Mouse (Mus musculus): ENCODE measurements around the gene Nat8f5. TPM values are rescaled to one million over a fixed set of nuclear protein-coding genes. Genes with fewer than 3 reads are reported as not detected.
"Not testable (repeated sequence)": the region's sequence is repeated elsewhere in the genome, so short reads cannot be mapped to it uniquely, and the experiment has no call there.

Gene Nat8f5
- polyA plus RNA-seq, 1 experiment from 2014 or later = 0.36 TPM

DNA sequence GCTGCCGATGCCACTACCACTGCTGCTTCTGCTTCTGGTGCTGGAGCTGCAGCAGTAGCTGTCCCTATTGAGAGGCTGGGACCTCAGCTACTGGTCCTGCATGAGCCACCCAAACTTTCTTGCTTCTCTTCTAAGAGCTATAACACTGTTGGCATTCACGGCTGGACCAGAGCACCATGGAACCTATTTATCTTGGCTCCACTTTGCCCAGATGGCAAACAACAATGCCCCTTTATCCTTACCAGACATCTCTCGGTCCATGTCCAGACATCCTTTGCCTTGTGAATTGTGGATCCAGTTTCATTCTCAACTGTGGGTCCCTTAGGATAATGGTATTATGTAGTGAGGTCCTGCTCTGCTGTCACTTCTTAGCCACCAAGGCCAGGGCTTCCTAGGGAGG lies 40.5 kb upstream of the Nat8f5 start:
- H3K4me1 ChIP-seq (ENCODE audit: control insufficient read depth, insufficient read depth, low read depth, low read length) = no peaks in the 10 kb centered on the region
- H3K27me3 ChIP-seq (replicated peaks; ENCODE audit: control insufficient read depth, insufficient read depth, low read length) = no peaks in the 10 kb centered on the region
- H3K4me3 ChIP-seq (ENCODE audit: low read length) = no peak overlapping the region
- ATAC-seq = no peak
- H3K4me2 ChIP-seq (ENCODE audit: low read length) = no peak overlapping the region
- no peak overlapping the region for H3K27ac ChIP-seq (ENCODE audit: low read depth, low read length)
- no peaks in the 10 kb centered on the region for H3K36me3 ChIP-seq (ENCODE audit: control insufficient read depth, insufficient read depth, low read length)
- no peaks in the 10 kb centered on the region for H3K9me3 ChIP-seq (ENCODE audit: control insufficient read depth, low read length)
- WGBS = 83% methylated on average over 3 of the region's 3 CpGs
- no peak overlapping the region for H3K9ac ChIP-seq (ENCODE audit: low read depth, low read length)

DNA sequence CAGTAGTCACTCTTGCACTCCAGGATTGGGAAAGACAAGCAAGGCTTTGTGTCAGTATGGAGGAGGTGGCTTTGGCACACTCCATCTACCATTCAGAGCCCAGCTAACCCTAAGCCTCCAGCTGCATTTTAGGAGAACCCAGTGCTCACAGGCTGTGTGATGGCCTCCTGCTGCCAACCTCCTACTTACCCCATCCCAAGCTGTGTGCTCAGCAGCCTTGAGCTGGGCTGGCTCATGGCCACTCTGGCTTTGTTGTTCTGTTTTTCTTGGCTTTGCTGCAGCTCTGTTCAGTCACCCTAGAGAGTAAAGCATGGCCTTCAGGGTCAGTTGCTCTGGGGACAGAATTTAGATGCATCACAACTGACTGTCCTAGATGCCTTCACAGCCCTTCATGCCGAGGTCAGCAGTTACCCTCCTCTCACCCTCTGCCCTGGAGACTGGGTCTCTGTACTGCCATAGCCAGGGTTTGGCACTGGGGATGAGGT lies 35.5 kb upstream of the Nat8f5 start:
- H3K9ac ChIP-seq (ENCODE audit: low read depth, low read length) = no peak overlapping the region
- no peaks in the 10 kb centered on the region for H3K4me1 ChIP-seq (ENCODE audit: control insufficient read depth, insufficient read depth, low read depth, low read length)
- no peak overlapping the region for H3K4me2 ChIP-seq (ENCODE audit: low read length)
- H3K27me3 ChIP-seq (replicated peaks; ENCODE audit: control insufficient read depth, insufficient read depth, low read length) = no peaks in the 10 kb centered on the region
- no peak overlapping the region for H3K4me3 ChIP-seq (ENCODE audit: low read length)
- 64% methylated on average over 1 of the region's 1 CpGs for WGBS
- H3K36me3 ChIP-seq (ENCODE audit: control insufficient read depth, insufficient read depth, low read length) = no peaks in the 10 kb centered on the region
- peak; percentile 99 for ATAC-seq
- no peaks in the 10 kb centered on the region for H3K9me3 ChIP-seq (ENCODE audit: control insufficient read depth, low read length)
- H3K27ac ChIP-seq (ENCODE audit: low read depth, low read length) = peak overlapping the region; percentile 48; the same call in 1 of the 2 replicates

DNA sequence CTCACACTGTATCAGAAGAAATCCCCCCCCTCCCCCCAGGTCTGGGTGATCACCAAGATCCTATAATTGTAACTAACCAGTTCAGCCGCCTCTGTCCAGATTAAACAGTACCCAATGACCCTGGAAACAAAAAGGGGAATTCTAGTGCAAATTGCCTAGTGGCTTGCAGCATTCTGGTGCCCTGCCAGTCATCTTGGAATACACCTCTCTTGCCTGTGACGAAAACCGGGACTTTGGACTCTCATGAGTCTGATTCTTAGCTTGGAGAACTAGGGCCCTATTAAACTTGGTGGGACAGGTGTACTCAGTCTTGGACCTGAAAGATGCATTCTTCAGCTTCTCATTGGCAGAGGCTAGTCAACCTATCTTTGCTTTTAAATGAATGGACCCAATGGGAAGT lies 32.7 kb upstream of the Nat8f5 start:
- H3K27ac ChIP-seq (ENCODE audit: low read depth, low read length) = no peak overlapping the region
- no peaks in the 10 kb centered on the region for H3K36me3 ChIP-seq (ENCODE audit: control insufficient read depth, insufficient read depth, low read length)
- H3K9me3 ChIP-seq (ENCODE audit: control insufficient read depth, low read length) = no peaks in the 10 kb centered on the region
- no peaks in the 10 kb centered on the region for H3K27me3 ChIP-seq (replicated peaks; ENCODE audit: control insufficient read depth, insufficient read depth, low read length)
- no peaks in the 10 kb centered on the region for H3K4me1 ChIP-seq (ENCODE audit: control insufficient read depth, insufficient read depth, low read depth, low read length)
- WGBS = 75% methylated on average over 3 of the region's 3 CpGs
- no peak overlapping the region for H3K9ac ChIP-seq (ENCODE audit: low read depth, low read length)
- no peak overlapping the region for H3K4me2 ChIP-seq (ENCODE audit: low read length)
- ATAC-seq = no peak
- H3K4me3 ChIP-seq (ENCODE audit: low read length) = no peak overlapping the region

DNA sequence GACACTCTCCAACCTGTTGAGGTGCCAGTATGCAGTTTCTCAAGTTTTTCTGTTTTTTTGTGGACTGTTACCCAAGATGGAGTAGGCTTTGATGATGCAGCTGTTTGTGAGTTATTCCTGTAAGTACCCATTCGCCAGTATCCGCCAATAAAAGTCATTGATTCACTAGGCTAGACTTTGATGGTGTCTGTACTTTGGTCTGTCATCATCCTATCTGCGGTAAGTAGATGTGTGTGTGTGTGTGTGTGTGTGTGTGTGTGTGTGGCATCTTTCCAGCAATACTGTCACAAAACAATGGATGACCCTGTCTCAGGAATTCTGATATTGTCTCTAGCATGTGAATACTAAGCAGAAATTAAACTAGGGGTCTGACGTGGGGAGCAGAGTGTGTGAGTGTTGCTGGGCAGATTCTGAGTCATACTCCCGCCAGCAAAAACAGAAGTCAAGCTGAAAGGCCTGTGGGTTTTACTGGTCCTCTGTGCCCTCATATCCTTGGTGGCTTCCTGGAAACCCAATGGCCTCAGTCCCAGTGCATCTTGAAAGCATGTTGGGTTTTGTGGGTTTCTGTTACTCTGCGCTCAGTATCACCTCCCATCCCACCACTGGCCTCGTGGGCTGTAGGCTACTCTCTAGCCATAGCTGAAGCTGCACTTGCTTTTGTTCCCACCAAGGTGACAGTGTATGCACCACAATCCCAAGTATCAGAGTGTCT lies 30.4 kb upstream of the Nat8f5 start:
- 86% methylated on average over 7 of the region's 7 CpGs for WGBS
- H3K9ac ChIP-seq (ENCODE audit: low read depth, low read length) = no peak overlapping the region
- no peak overlapping the region for H3K4me2 ChIP-seq (ENCODE audit: low read length)
- H3K9me3 ChIP-seq (ENCODE audit: control insufficient read depth, low read length) = no peaks in the 10 kb centered on the region
- no peak for ATAC-seq
- no peaks in the 10 kb centered on the region for H3K36me3 ChIP-seq (ENCODE audit: control insufficient read depth, insufficient read depth, low read length)
- no peak overlapping the region for H3K4me3 ChIP-seq (ENCODE audit: low read length)
- H3K27me3 ChIP-seq (replicated peaks; ENCODE audit: control insufficient read depth, insufficient read depth, low read length) = no peaks in the 10 kb centered on the region
- peaks cover 5% of the 10 kb centered on the region for H3K4me1 ChIP-seq (ENCODE audit: control insufficient read depth, insufficient read depth, low read depth, low read length)
- no peak overlapping the region for H3K27ac ChIP-seq (ENCODE audit: low read depth, low read length)

DNA sequence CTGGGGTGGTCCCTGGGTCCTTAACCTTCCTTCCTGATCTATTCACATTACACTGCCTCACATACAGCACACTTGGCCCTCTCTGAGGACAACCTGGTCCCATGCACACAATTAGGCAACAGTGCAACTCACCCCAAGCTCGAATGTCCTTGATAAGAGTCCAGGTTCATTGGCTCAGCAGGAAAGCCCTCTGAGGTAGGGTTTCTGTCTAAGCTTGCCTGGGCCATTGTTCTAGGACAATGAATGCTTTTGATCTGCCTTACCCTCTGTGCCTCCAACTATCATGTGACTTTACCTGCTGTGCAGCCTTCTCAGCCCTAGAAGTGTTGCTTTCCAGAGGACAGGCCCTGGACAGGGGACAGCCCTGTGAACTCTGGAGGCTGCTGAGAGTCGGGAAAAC lies 28.5 kb upstream of the Nat8f5 start:
- WGBS = 26% methylated on average over 2 of the region's 2 CpGs
- Histone ChIP-seq H3K9me3 (ENCODE audit: control insufficient read depth, low read length) (no peaks in the 10 kb centered on the region), H3K4me1 (ENCODE audit: control insufficient read depth, insufficient read depth, low read depth, low read length) (peaks cover 5% of the 10 kb centered on the region), H3K9ac (ENCODE audit: low read depth, low read length) (no peak overlapping the region), H3K27ac (ENCODE audit: low read depth, low read length) (no peak overlapping the region), H3K4me3 (ENCODE audit: low read length) (no peak overlapping the region), H3K27me3 (replicated peaks; ENCODE audit: control insufficient read depth, insufficient read depth, low read length) (no peaks in the 10 kb centered on the region), H3K4me2 (ENCODE audit: low read length) (no peak overlapping the region), H3K36me3 (ENCODE audit: control insufficient read depth, insufficient read depth, low read length) (no peaks in the 10 kb centered on the region)
- no peak for ATAC-seq

DNA sequence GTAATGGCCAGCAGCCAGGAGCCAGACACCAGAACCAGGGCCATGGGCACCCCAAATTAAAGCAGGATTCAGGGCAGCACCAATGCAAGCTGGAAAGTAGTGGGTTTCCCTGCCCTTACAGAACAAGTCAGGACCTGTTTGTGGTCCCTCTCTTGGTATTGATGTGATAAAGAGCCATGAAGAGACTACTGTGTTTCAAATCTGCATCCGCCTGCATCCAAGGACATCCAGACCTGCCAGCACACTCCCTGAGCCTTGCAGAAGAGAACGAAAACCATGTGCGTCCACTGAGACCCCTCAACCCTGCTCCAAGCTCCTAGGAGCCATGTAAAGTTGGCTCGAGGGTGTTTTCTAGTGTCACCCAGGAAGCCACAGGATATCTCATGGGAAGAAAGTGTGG lies 27.4 kb upstream of the Nat8f5 start:
- no peak overlapping the region for H3K27ac ChIP-seq (ENCODE audit: low read depth, low read length)
- peaks cover 5% of the 10 kb centered on the region for H3K4me1 ChIP-seq (ENCODE audit: control insufficient read depth, insufficient read depth, low read depth, low read length)
- H3K9ac ChIP-seq (ENCODE audit: low read depth, low read length) = no peak overlapping the region
- no peaks in the 10 kb centered on the region for H3K27me3 ChIP-seq (replicated peaks; ENCODE audit: control insufficient read depth, insufficient read depth, low read length)
- no peaks in the 10 kb centered on the region for H3K9me3 ChIP-seq (ENCODE audit: control insufficient read depth, low read length)
- WGBS = 97% methylated on average over 4 of the region's 4 CpGs
- H3K4me2 ChIP-seq (ENCODE audit: low read length) = no peak overlapping the region
- no peaks in the 10 kb centered on the region for H3K36me3 ChIP-seq (ENCODE audit: control insufficient read depth, insufficient read depth, low read length)
- ATAC-seq = no peak
- H3K4me3 ChIP-seq (ENCODE audit: low read length) = no peak overlapping the region

DNA sequence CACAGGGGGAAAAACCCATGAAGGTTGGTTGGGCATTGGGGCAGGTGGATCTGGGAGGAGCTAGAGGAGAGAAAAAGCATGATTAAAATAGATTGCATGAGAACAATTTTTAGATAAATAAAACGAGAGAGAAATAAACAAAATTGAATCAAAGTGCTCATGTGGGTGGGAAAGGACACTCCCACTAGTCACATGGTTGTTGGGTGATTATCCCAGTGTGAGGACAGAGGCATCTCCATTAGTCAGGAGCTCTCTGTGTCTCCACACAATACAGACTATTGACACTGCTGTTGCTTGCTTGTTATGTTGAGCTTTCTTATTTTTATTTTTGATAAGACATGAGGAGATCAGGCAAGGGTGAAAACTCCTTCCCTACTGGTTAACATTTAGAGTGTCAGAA lies 26.1 kb upstream of the Nat8f5 start:
- Histone ChIP-seq H3K27ac (ENCODE audit: low read depth, low read length) (no peak overlapping the region), H3K9me3 (ENCODE audit: control insufficient read depth, low read length) (no peaks in the 10 kb centered on the region), H3K9ac (ENCODE audit: low read depth, low read length) (no peak overlapping the region), H3K4me2 (ENCODE audit: low read length) (no peak overlapping the region), H3K4me1 (ENCODE audit: control insufficient read depth, insufficient read depth, low read depth, low read length) (peaks cover 5% of the 10 kb centered on the region), H3K36me3 (ENCODE audit: control insufficient read depth, insufficient read depth, low read length) (no peaks in the 10 kb centered on the region), H3K4me3 (ENCODE audit: low read length) (no peak overlapping the region), H3K27me3 (replicated peaks; ENCODE audit: control insufficient read depth, insufficient read depth, low read length) (no peaks in the 10 kb centered on the region)
- 45% methylated on average over 1 of the region's 1 CpGs for WGBS
- ATAC-seq = no peak

DNA sequence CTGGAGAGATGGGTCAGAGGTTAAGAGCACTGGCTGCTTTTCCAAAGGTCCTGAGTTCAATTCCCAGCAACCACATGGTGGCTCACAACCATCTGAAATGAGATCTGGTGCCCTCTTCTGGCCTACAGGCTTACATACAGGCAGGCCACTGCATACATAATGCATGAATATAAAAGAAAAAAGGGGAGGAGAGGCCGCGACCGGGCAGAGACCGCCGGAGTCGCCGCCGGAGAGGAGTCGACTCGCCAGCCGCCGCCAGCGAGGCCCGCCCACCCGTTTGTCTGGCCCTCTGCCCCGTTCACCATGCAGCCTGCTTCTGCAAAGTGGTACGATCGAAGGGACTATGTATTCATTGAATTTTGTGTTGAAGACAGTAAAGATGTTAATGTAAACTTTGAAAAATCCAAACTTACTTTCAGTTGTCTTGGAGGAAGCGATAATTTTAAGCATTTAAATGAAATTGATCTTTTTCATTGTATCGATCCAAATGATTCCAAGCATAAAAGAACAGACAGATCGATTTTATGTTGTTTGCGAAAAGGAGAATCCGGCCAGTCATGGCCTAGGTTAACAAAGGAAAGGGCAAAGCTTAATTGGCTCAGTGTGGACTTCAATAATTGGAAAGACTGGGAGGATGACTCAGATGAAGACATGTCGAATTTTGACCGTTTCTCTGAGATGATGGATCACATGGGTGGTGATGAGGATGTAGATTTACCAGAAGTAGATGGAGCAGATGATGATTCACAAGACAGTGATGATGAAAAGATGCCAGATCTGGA lies 23.1 kb upstream of the Nat8f5 start:
- not testable (repeated sequence) for H3K27ac ChIP-seq (ENCODE audit: low read depth, low read length); H3K27me3 ChIP-seq (replicated peaks; ENCODE audit: control insufficient read depth, insufficient read depth, low read length); H3K9ac ChIP-seq (ENCODE audit: low read depth, low read length); H3K4me1 ChIP-seq (ENCODE audit: control insufficient read depth, insufficient read depth, low read depth, low read length); ATAC-seq; H3K4me3 ChIP-seq (ENCODE audit: low read length); H3K4me2 ChIP-seq (ENCODE audit: low read length); H3K36me3 ChIP-seq (ENCODE audit: control insufficient read depth, insufficient read depth, low read length); H3K9me3 ChIP-seq (ENCODE audit: control insufficient read depth, low read length)
- WGBS = 64% methylated on average over 25 of the region's 25 CpGs

DNA sequence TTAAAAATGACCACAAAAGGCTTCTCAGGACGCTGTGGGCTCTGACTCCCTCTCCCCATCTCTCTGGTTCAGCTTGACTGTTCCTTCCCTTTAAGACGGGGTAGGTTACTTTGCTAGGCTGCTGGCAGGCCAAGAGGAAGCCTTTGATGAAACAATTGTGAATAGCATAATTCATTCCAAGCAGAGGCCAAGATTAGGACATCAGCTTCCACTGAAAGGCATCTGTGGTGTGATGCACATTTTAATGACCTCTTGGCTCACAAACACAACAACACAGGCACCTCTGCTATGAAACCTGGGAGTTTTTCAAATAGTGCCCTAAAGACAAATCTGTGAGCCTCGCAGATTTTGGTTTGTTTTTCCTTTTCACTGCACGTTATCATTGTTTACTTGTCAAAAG lies 19.2 kb upstream of the Nat8f5 start:
- Histone ChIP-seq H3K9ac (ENCODE audit: low read depth, low read length) (no peak overlapping the region), H3K4me1 (ENCODE audit: control insufficient read depth, insufficient read depth, low read depth, low read length) (no peaks in the 10 kb centered on the region), H3K27me3 (replicated peaks; ENCODE audit: control insufficient read depth, insufficient read depth, low read length) (no peaks in the 10 kb centered on the region), H3K4me3 (ENCODE audit: low read length) (no peak overlapping the region), H3K9me3 (ENCODE audit: control insufficient read depth, low read length) (no peaks in the 10 kb centered on the region), H3K27ac (ENCODE audit: low read depth, low read length) (no peak overlapping the region), H3K36me3 (ENCODE audit: control insufficient read depth, insufficient read depth, low read length) (no peaks in the 10 kb centered on the region), H3K4me2 (ENCODE audit: low read length) (no peak overlapping the region)
- peak; percentile 79 for ATAC-seq
- 31% methylated on average over 4 of the region's 4 CpGs for WGBS

Data from hindbrain, embryonic 16.5 days (tissue).